12 mouse cellular contexts compared by ENCODE assay signal in genomic region chr13:64081012-64081919, GRCm38 (mm10). TPM values are rescaled to one million over a fixed set of nuclear protein-coding genes. Genes with fewer than 3 reads are reported as not detected.
DNase-seq lines count a peak whose midpoint lies in the region; ATAC-seq and TF ChIP-seq lines count a peak whose summit lies in the region.
"Had no signal": no experiment of that assay in that cellular context is flagged by ENCODE, and none has a peak within 500 bp of the region (broad histone marks: within the 10 kb centered on the region; RNA-seq: fewer than 3 reads in every experiment).

No protein-coding gene starts in this region.

- no peak overlapping the region for H3K4me3 ChIP-seq in hindbrain, embryonic 13.5 days
- H3K4me3 ChIP-seq in limb, embryonic 13.5 days = no peak overlapping the region
- H3K4me3 ChIP-seq in intestine, postnatal 0 days (ENCODE audit: low read depth, low read length) = no peak overlapping the region

- H3K4me1 ChIP-seq in hindbrain, embryonic 13.5 days (replicated peaks) = peaks cover 12% of the 10 kb centered on the region
- peaks cover 12% of the 10 kb centered on the region for H3K4me1 ChIP-seq in limb, embryonic 13.5 days
- H3K4me1 ChIP-seq in intestine, postnatal 0 days (replicated peaks; ENCODE audit: control insufficient read depth, insufficient read depth, low read length) = no peaks in the 10 kb centered on the region

- TF ChIP-seq CTCF in intestine, postnatal 0 days (IDR thresholded peaks at IDR 0.05; ENCODE audit: low read depth) = no peak

- H3K9me3 ChIP-seq in hindbrain, embryonic 13.5 days = no peaks in the 10 kb centered on the region
- H3K9me3 ChIP-seq in limb, embryonic 13.5 days = no peaks in the 10 kb centered on the region
- no peaks in the 10 kb centered on the region for H3K9me3 ChIP-seq in intestine, postnatal 0 days (ENCODE audit: control insufficient read depth)

- no peaks in the 10 kb centered on the region for H3K36me3 ChIP-seq in hindbrain, embryonic 13.5 days
- no peaks in the 10 kb centered on the region for H3K36me3 ChIP-seq in limb, embryonic 13.5 days
- no peaks in the 10 kb centered on the region for H3K36me3 ChIP-seq in intestine, postnatal 0 days (ENCODE audit: control insufficient read depth, insufficient read depth)

- 24% methylated on average over 16 of the region's 16 CpGs for WGBS in hindbrain, embryonic 13.5 days
- WGBS in limb, embryonic 13.5 days = 49% methylated on average over 16 of the region's 16 CpGs
- WGBS in intestine, postnatal 0 days = 62% methylated on average over 16 of the region's 16 CpGs

- 0 out of 2 replicates have a peak overlapping the region, but pooled peaks have one; percentile 6 for H3K4me2 ChIP-seq in hindbrain, embryonic 13.5 days
- 0 out of 2 replicates have a peak overlapping the region, but pooled peaks have one; percentile 7 for H3K4me2 ChIP-seq in limb, embryonic 13.5 days (replicated peaks)
- no peak overlapping the region for H3K4me2 ChIP-seq in intestine, postnatal 0 days (replicated peaks; ENCODE audit: low read depth)

- no peaks in the 10 kb centered on the region for H3K27me3 ChIP-seq in hindbrain, embryonic 13.5 days
- H3K27me3 ChIP-seq in limb, embryonic 13.5 days = no peaks in the 10 kb centered on the region
- H3K27me3 ChIP-seq in intestine, postnatal 0 days (replicated peaks; ENCODE audit: control insufficient read depth, insufficient read depth, low read length) = no peaks in the 10 kb centered on the region

- H3K9ac ChIP-seq in hindbrain, embryonic 13.5 days = peak overlapping the region; percentile 53
- peak overlapping the region; percentile 31; the same call in 1 of the 2 replicates for H3K9ac ChIP-seq in limb, embryonic 13.5 days
- no peak overlapping the region; the same call in 1 of the 2 replicates for H3K9ac ChIP-seq in intestine, postnatal 0 days (ENCODE audit: low read depth, low read length)
- H3K9ac ChIP-seq: liver, postnatal 0 days had no signal

- DNase-seq in ES-CJ7 (ENCODE audit: low read depth, low spot score) = peak; percentile 31
- DNase-seq in embryo, embryonic 10.5 days (ENCODE audit: low spot score) = peak; percentile 59
- DNase-seq in frontal cortex, postnatal 10 days (ENCODE audit: low spot score in 2 of 2) = no peak
- no peak for DNase-seq in urinary bladder, postnatal 14 days (ENCODE audit: low spot score)
- DNase-seq in left cerebral cortex, adult 11 months (ENCODE audit: low spot score) = no peak
- DNase-seq: liver, postnatal 0 days; right cerebral cortex, postnatal 25 days; thymus, postnatal 4 days had no signal

- ATAC-seq in hindbrain, embryonic 13.5 days (ENCODE audit: low FRiP score) = peak; percentile 71; the same call in 1 of the 2 replicates
- ATAC-seq in limb, embryonic 13.5 days (ENCODE audit: low FRiP score, low read depth) = no peak
- ATAC-seq in intestine, postnatal 0 days = no peak
- ATAC-seq: liver, postnatal 0 days had no signal

- H3K27ac ChIP-seq in hindbrain, embryonic 13.5 days = peak overlapping the region; percentile 23; the same call in 1 of the 2 replicates
- H3K27ac ChIP-seq in limb, embryonic 13.5 days = no peak overlapping the region
- H3K27ac ChIP-seq in intestine, postnatal 0 days (ENCODE audit: low read depth, low read length) = no peak overlapping the region

RNA-seq across cellular contexts. Expression of gene Hsd17b3, which starts 7.8 kb away (rescaled TPM):
- polyA plus RNA-seq in hindbrain, embryonic 13.5 days (2015; fragmentation: Nextera tagmentation; extraction: Ambion mirVana) = not detected in 2 replicates
- not detected in 2 replicates for polyA plus RNA-seq in limb, embryonic 13.5 days (2015; fragmentation: Nextera tagmentation; extraction: Ambion mirVana)
- polyA plus RNA-seq in intestine, postnatal 0 days (2015; fragmentation: Nextera tagmentation; extraction: Ambion mirVana) = 0.31 and 0.41 TPM in 2 replicates
- polyA plus RNA-seq: frontal cortex, adult 2 months; liver, postnatal 0 days had no signal

RNA-seq across cellular contexts. Expression of gene Slc35d2, which starts 47.9 kb away (rescaled TPM):
- 2.5 and 3.1 TPM in 2 replicates for polyA plus RNA-seq in hindbrain, embryonic 13.5 days (2015; fragmentation: Nextera tagmentation; extraction: Ambion mirVana)
- 4.5 and 5.3 TPM in 2 replicates for polyA plus RNA-seq in limb, embryonic 13.5 days (2015; fragmentation: Nextera tagmentation; extraction: Ambion mirVana)
- 11.9 and 12.6 TPM in 2 replicates for polyA plus RNA-seq in intestine, postnatal 0 days (2015; fragmentation: Nextera tagmentation; extraction: Ambion mirVana)

Comparison
In these comparisons a context has a peak if more than half of its experiments do, and no peak if none do; other contexts are left out.
1. DNase-seq: peak in ES-CJ7 (single experiment) and embryo, embryonic 10.5 days (single experiment); none in frontal cortex, postnatal 10 days (0 of 2), urinary bladder, postnatal 14 days (single experiment) and left cerebral cortex, adult 11 months (single experiment).